Mouse (Mus musculus): ENCODE measurements around the gene Gtf3a. TPM values are rescaled to one million over a fixed set of nuclear protein-coding genes. Genes with fewer than 3 reads are reported as not detected.
"Not testable (repeated sequence)": the region's sequence is repeated elsewhere in the genome, so short reads cannot be mapped to it uniquely, and the experiment has no call there.

Gene Gtf3a
- polyA plus RNA-seq, 1 experiment from 2014 or later = 136 TPM

DNA sequence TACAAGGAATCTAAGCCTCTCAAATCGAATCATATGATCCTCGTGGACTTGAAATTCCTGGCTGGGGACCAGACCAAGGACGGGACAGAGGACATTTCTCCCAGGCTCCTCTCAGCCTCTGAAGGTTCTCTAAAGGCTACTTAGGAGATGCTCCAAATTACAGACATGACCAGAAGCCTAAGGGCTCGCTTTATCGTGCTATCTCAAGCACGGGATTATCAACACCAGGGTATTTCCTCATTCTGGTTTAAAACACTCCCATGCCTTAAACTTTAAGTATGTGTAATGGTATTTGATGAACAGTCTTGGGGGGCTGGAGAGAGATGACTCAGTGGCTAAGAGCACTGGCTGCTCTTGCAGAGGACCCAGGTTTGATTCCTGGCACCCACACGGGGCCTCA lies 17.0 kb upstream of the Gtf3a start:
- 0 out of 2 replicates have a peak, but pooled peaks have one; percentile 18 for ATAC-seq
- Histone ChIP-seq H3K36me3 (ENCODE audit: control insufficient read depth, insufficient read depth, low read length) (no peaks in the 10 kb centered on the region), H3K27ac (ENCODE audit: low read length) (no peak overlapping the region), H3K4me2 (ENCODE audit: low read depth, low read length) (no peak overlapping the region), H3K4me3 (ENCODE audit: low read length) (no peak overlapping the region), H3K9me3 (ENCODE audit: control insufficient read depth, low read length) (no peaks in the 10 kb centered on the region), H3K9ac (ENCODE audit: low read depth, low read length) (no peak overlapping the region), H3K27me3 (replicated peaks; ENCODE audit: control insufficient read depth, insufficient read depth, low read length) (no peaks in the 10 kb centered on the region), H3K4me1 (ENCODE audit: control insufficient read depth, insufficient read depth, low read length) (no peaks in the 10 kb centered on the region; the same call in 1 of the 2 replicates)
- 86% methylated on average over 7 of the region's 7 CpGs for WGBS

DNA sequence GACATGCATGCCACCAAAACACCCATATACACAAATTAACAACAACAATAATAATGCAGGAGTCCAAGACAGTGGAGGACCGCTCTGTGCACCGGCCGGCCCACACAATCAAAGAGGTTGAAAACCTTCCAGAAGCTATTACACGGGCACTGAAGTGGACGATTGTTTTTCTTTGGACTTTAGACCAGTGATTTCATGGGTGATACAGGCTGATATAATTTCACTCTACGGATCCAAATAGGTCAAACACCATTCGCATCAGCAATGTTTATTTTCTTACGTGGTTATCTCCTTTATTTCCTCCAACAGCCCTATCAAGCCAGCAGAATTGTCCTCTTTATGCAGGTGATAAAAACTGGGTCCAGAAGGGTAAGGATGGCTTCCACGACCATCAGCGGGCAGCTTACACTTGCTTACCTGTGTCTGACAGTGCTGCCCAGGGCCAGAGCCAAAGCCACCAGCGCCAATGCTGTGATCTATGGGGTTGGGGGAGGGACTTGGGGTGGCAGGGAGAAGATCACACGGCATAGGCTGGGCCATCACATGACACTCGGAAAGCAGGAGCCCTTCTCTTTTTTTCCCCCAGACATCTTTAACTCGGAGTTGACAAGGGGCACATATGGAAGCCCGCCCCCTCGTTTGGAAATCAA lies 16.4 kb upstream of the Gtf3a start:
- Histone ChIP-seq H3K4me2 (ENCODE audit: low read depth, low read length) (no peak overlapping the region), H3K36me3 (ENCODE audit: control insufficient read depth, insufficient read depth, low read length) (no peaks in the 10 kb centered on the region), H3K4me1 (ENCODE audit: control insufficient read depth, insufficient read depth, low read length) (no peaks in the 10 kb centered on the region; the same call in 1 of the 2 replicates), H3K4me3 (ENCODE audit: low read length) (no peak overlapping the region), H3K27ac (ENCODE audit: low read length) (no peak overlapping the region), H3K27me3 (replicated peaks; ENCODE audit: control insufficient read depth, insufficient read depth, low read length) (no peaks in the 10 kb centered on the region), H3K9ac (ENCODE audit: low read depth, low read length) (no peak overlapping the region), H3K9me3 (ENCODE audit: control insufficient read depth, low read length) (no peaks in the 10 kb centered on the region)
- WGBS = 52% methylated on average over 16 of the region's 16 CpGs
- ATAC-seq = peak; percentile 69

DNA sequence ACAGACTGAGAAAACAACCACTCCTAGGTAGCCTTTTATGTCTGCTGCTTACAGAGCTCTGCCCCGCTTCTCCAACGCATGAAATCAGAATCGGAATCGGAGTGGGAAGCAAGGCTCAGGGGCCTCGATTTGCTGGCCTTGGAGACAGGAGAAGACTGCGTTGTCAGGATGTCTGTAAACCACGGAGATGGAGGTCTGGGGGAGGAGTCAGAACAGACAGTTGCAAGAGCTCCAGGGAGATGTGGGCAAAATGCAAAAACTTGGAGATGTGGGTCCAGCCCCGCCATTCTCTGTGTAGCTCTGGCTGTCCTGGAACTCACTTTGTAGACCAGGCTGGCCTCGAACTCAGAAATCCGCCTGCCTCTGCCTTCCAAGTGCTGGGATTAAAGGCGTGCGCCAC lies 15.0 kb upstream of the Gtf3a start:
- Histone ChIP-seq H3K4me1 (ENCODE audit: control insufficient read depth, insufficient read depth, low read length) (peaks cover 5% of the 10 kb centered on the region; the same call in 1 of the 2 replicates), H3K4me2 (ENCODE audit: low read depth, low read length) (no peak overlapping the region), H3K36me3 (ENCODE audit: control insufficient read depth, insufficient read depth, low read length) (no peaks in the 10 kb centered on the region), H3K9ac (ENCODE audit: low read depth, low read length) (no peak overlapping the region), H3K9me3 (ENCODE audit: control insufficient read depth, low read length) (no peaks in the 10 kb centered on the region), H3K27me3 (replicated peaks; ENCODE audit: control insufficient read depth, insufficient read depth, low read length) (no peaks in the 10 kb centered on the region), H3K4me3 (ENCODE audit: low read length) (no peak overlapping the region), H3K27ac (ENCODE audit: low read length) (no peak overlapping the region)
- no peak for ATAC-seq
- WGBS = 80% methylated on average over 12 of the region's 12 CpGs

DNA sequence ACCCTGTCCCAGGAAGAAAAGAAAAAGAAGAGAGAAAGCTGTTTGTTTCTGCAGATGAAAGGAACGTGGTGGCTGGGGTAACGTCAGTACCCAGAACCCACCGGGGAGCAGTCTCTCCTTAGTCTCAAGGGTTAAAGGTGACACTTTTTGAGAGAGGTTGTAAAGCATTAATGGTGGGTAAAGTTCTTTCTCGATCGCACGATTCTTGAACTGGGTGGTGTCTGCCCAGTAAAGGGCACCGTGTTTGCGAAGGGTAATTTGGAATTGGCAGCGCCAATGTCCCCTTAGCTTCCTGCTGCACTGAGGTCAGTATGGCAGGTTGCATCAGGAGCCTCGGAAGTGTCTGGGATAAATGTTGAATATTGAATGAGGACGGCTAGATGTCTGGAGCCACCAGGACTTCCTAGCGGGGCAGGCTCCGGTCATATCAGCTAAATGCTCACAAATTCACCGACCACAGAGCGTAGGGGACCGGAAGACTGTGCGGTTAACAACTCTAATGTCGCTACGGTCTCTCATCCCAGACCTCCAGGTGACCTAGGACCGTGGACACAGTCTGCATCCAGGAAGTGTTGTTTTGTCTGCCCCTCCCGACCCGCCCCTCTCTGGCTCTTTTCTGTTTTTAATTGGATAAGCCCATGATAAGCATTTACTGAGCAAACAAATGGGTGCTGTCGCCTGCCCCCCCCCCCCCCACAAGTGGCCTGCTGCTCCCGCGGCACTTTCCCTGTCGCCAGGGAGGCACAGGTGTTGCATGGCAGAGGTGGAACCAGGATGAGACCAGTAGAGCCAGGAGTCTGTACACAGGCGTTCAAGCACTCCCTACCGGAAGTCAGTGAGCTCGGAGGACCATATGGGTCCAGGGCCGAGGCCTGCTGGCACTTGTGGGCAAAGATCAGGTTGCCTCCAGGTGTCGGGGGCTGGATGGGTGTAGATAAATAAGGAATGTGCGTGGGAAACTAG lies 10.6 kb upstream of the Gtf3a start:
- Histone ChIP-seq H3K27me3 (replicated peaks; ENCODE audit: control insufficient read depth, insufficient read depth, low read length) (no peaks in the 10 kb centered on the region), H3K27ac (ENCODE audit: low read length) (peak overlapping the region; percentile 45; the same call in 1 of the 2 replicates), H3K4me3 (ENCODE audit: low read length) (peak overlapping the region; percentile 5; the same call in 1 of the 2 replicates), H3K4me1 (ENCODE audit: control insufficient read depth, insufficient read depth, low read length) (peaks cover 7% of the 10 kb centered on the region; the same call in 1 of the 2 replicates), H3K36me3 (ENCODE audit: control insufficient read depth, insufficient read depth, low read length) (no peaks in the 10 kb centered on the region), H3K9me3 (ENCODE audit: control insufficient read depth, low read length) (no peaks in the 10 kb centered on the region), H3K4me2 (ENCODE audit: low read depth, low read length) (peak overlapping the region; percentile 38), H3K9ac (ENCODE audit: low read depth, low read length) (peak overlapping the region; percentile 22; the same call in 1 of the 2 replicates)
- peak; percentile 82 for ATAC-seq
- WGBS = 62% methylated on average over 32 of the region's 32 CpGs

DNA sequence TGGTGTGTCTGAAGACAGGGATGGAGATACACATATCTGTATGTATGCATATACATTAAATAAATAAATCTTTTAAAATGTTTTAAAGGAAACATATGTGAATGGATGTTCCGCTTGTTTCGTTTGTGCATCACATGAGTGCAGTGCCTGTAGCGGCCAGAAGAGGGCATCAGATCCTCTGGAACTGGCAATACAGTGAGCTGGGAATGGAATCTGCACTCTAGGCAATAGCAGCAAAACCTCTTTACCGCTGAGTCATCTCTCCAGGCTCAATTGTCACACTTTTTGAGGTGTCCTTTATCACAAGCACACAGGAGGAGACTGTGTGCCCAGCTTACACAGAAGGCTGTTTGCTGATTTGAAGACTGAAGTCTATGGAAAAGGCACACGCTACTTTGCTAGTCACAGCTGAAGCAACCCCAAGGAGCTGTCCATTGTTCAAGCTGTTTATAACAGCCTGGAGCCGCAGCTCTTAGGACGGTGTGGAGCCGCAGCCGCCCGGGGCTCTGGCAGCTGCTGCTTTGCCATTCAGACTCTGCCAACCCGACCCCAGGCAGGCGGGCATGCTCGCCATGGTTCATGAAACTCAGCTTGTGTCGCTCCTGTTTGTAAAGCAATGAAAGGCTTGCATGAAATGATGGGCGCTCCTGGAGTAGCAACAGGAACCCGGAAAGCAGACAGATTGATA lies 9.2 kb upstream of the Gtf3a start:
- Histone ChIP-seq H3K4me1 (ENCODE audit: control insufficient read depth, insufficient read depth, low read length) (peaks cover 7% of the 10 kb centered on the region; the same call in 1 of the 2 replicates), H3K9me3 (ENCODE audit: control insufficient read depth, low read length) (no peaks in the 10 kb centered on the region), H3K4me2 (ENCODE audit: low read depth, low read length) (no peak overlapping the region), H3K36me3 (ENCODE audit: control insufficient read depth, insufficient read depth, low read length) (no peaks in the 10 kb centered on the region), H3K9ac (ENCODE audit: low read depth, low read length) (no peak overlapping the region), H3K4me3 (ENCODE audit: low read length) (no peak overlapping the region), H3K27me3 (replicated peaks; ENCODE audit: control insufficient read depth, insufficient read depth, low read length) (no peaks in the 10 kb centered on the region), H3K27ac (ENCODE audit: low read length) (no peak overlapping the region)
- ATAC-seq = no peak
- 83% methylated on average over 16 of the region's 16 CpGs for whole genome bisulfite sequencing

DNA sequence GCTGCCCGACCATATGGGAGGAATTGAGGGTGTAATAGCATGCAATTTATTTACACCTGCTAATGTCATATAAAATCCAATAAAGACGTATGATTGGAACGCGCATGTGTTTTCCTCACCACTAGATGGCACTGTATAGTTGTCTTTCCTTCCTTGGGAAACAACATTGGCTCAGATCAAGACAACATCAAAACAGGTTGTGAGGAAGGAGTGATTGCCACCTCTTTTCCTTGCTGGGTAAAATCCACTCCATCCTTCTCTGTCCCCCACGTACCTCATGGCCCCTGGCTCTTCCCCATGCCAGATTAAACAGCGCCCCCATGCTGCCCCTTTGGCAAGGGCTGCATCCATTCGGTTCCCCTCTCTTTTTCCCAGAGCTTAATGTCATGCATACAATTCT lies 8.2 kb upstream of the Gtf3a start:
- ATAC-seq = no peak
- no peak overlapping the region for H3K4me2 ChIP-seq (ENCODE audit: low read depth, low read length)
- H3K4me3 ChIP-seq (ENCODE audit: low read length) = no peak overlapping the region
- H3K9me3 ChIP-seq (ENCODE audit: control insufficient read depth, low read length) = no peaks in the 10 kb centered on the region; the same call in 1 of the 2 replicates
- peaks cover 7% of the 10 kb centered on the region; the same call in 1 of the 2 replicates for H3K4me1 ChIP-seq (ENCODE audit: control insufficient read depth, insufficient read depth, low read length)
- WGBS = 24% methylated on average over 7 of the region's 7 CpGs
- H3K27ac ChIP-seq (ENCODE audit: low read length) = no peak overlapping the region
- H3K27me3 ChIP-seq (replicated peaks; ENCODE audit: control insufficient read depth, insufficient read depth, low read length) = no peaks in the 10 kb centered on the region
- H3K9ac ChIP-seq (ENCODE audit: low read depth, low read length) = no peak overlapping the region
- no peaks in the 10 kb centered on the region for H3K36me3 ChIP-seq (ENCODE audit: control insufficient read depth, insufficient read depth, low read length)

DNA sequence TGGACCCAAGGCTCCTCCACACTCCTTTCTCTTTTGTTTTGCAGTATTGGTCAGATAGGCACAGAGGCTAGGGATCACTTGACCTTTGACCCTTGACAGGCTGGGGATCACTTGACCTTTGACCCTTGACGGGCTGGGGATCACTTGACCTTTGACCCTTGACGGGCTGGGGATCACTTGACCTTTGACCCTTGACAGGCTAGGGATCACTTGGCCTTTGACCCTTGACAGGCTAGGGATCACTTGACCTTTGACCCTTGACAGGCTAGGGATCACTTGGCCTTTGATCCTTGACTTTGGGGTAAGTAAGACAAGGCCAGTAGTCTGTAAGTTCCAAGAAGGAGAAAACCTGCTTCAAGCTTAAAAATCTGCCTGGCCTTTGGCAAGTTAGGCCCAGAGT lies 6.5 kb upstream of the Gtf3a start:
- not testable (repeated sequence) for H3K27me3 ChIP-seq (replicated peaks; ENCODE audit: control insufficient read depth, insufficient read depth, low read length); ATAC-seq; H3K9me3 ChIP-seq (ENCODE audit: control insufficient read depth, low read length); H3K4me3 ChIP-seq (ENCODE audit: low read length); H3K9ac ChIP-seq (ENCODE audit: low read depth, low read length); H3K4me2 ChIP-seq (ENCODE audit: low read depth, low read length); H3K27ac ChIP-seq (ENCODE audit: low read length); H3K4me1 ChIP-seq (ENCODE audit: control insufficient read depth, insufficient read depth, low read length); H3K36me3 ChIP-seq (ENCODE audit: control insufficient read depth, insufficient read depth, low read length)
- WGBS = 23% methylated on average over 1 of the region's 2 CpGs

DNA sequence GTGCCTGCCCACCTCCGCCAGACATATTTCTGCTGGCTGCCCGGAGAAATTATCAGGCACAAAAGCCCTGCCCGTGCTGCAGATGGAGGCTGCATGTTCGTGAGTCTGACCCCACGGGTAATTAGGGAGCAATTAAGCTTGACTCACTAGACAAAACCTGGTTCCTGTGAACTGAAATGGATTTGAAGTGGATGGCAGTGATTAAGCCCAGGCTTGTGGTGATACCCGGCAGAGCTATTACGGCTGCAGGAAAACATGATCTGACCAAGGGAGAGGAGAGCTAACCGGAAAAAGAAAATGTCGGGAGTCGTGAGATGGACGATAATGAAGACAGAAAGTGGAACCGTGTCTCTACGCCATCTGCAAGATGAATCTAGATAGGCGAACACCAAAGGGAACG lies 5.5 kb upstream of the Gtf3a start:
- no peak overlapping the region for H3K4me3 ChIP-seq (ENCODE audit: low read length)
- 68% methylated on average over 15 of the region's 15 CpGs for WGBS
- no peaks in the 10 kb centered on the region for H3K36me3 ChIP-seq (ENCODE audit: control insufficient read depth, insufficient read depth, low read length)
- no peak overlapping the region for H3K4me2 ChIP-seq (ENCODE audit: low read depth, low read length)
- no peak overlapping the region for H3K9ac ChIP-seq (ENCODE audit: low read depth, low read length)
- peaks cover 2% of the 10 kb centered on the region; the same call in 1 of the 2 replicates for H3K4me1 ChIP-seq (ENCODE audit: control insufficient read depth, insufficient read depth, low read length)
- no peaks in the 10 kb centered on the region for H3K27me3 ChIP-seq (replicated peaks; ENCODE audit: control insufficient read depth, insufficient read depth, low read length)
- H3K27ac ChIP-seq (ENCODE audit: low read length) = no peak overlapping the region
- no peaks in the 10 kb centered on the region; the same call in 1 of the 2 replicates for H3K9me3 ChIP-seq (ENCODE audit: control insufficient read depth, low read length)
- ATAC-seq = no peak

DNA sequence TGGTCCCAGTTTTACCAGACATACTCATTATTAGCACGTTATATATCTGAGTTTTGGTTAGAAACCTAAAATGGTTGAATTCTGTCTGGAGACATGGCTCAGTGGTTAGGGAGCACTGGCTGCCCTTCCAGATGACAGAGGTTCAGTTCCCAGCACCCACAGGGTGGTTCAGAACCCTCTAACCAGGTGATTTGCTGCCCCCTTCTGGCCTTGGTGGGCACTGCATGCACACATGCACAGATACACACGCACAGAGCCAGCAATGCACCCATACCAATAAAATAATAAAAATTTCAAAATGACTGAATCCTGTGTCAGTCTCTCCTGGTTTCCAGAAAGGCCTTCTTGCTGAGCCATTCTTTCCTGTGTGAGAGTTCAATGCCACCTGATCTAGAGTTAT lies 3.9 kb upstream of the Gtf3a start:
- WGBS = 95% methylated on average over 2 of the region's 2 CpGs
- H3K4me1 ChIP-seq (ENCODE audit: control insufficient read depth, insufficient read depth, low read length) = peaks cover 7% of the 10 kb centered on the region
- H3K4me3 ChIP-seq (ENCODE audit: low read length) = no peak overlapping the region
- H3K27ac ChIP-seq (ENCODE audit: low read length) = no peak overlapping the region
- no peaks in the 10 kb centered on the region; the same call in 1 of the 2 replicates for H3K9me3 ChIP-seq (ENCODE audit: control insufficient read depth, low read length)
- no peaks in the 10 kb centered on the region for H3K36me3 ChIP-seq (ENCODE audit: control insufficient read depth, insufficient read depth, low read length)
- no peaks in the 10 kb centered on the region for H3K27me3 ChIP-seq (replicated peaks; ENCODE audit: control insufficient read depth, insufficient read depth, low read length)
- H3K4me2 ChIP-seq (ENCODE audit: low read depth, low read length) = no peak overlapping the region
- no peak for ATAC-seq
- no peak overlapping the region for H3K9ac ChIP-seq (ENCODE audit: low read depth, low read length)

All from intestine, embryonic 16.5 days (tissue).